Mouse (Mus musculus) myocyte (in vitro differentiated cells): ENCODE data around the gene Kansl1l. TPM values are rescaled to one million over a fixed set of nuclear protein-coding genes. Genes with fewer than 3 reads are reported as not detected.

Experiments used
- H3K27me3 ChIP-seq: one replicate; pipeline ENCODE4 v1.6.1; 2011; ENCODE audit not compliant: control insufficient read depth, insufficient read depth, insufficient read length
- H3K36me3 ChIP-seq: one replicate; pipeline ENCODE4 v1.6.1; 2011; ENCODE audit not compliant: control insufficient read depth, insufficient read depth
- H3K4me2 ChIP-seq: one replicate; pipeline ENCODE4 v1.6.1; 2011; ENCODE audit warnings: low read depth, control low read depth
- H3K4me3 ChIP-seq: one replicate; pipeline ENCODE4 v1.5.1; 2011; ENCODE audit warnings: mild to moderate bottlenecking, control low read depth, moderate library complexity
- H3K79me2 ChIP-seq: one replicate; pipeline ENCODE4 v1.6.1; 2011; ENCODE audit not compliant: control insufficient read depth, insufficient read depth
- H3ac ChIP-seq: one replicate; pipeline ENCODE4 v1.6.1; 2011; ENCODE audit not compliant: control insufficient read depth, insufficient read length
- CEBPB ChIP-seq: IDR thresholded peaks from 2 replicates; pipeline ENCODE4 v1.6.1; 2011; ENCODE audit warnings: mild to moderate bottlenecking, moderate library complexity; ENCODE audit not compliant: poor library complexity, insufficient read depth, severe bottlenecking
- E2F4 ChIP-seq: IDR thresholded peaks from one replicate; pipeline ENCODE4 v1.6.1; 2011; ENCODE audit warnings: mild to moderate bottlenecking, control low read depth, moderate library complexity; ENCODE audit not compliant: insufficient read depth
- MAX ChIP-seq: IDR thresholded peaks from one replicate; pipeline ENCODE4 v1.6.1; 2011; ENCODE audit warnings: low read depth, mild to moderate bottlenecking, control low read depth
- MYOD1 ChIP-seq, 3 experiments: IDR thresholded peaks; one replicate each; pipeline ENCODE4 v1.6.1; 2011; ENCODE audit warnings: control low read depth in 2 of 3, low read depth in 2 of 3, mild to moderate bottlenecking in 2 of 3, moderate library complexity in 1 of 3; ENCODE audit not compliant: insufficient read length in 2 of 3, control insufficient read depth in 1 of 3
- MYOG ChIP-seq, 3 experiments: IDR thresholded peaks; one replicate each; pipeline ENCODE4 v1.6.1; 2011; ENCODE audit warnings: control low read depth in 2 of 3, low read depth in 2 of 3, mild to moderate bottlenecking in 2 of 3; ENCODE audit not compliant: insufficient read length in 2 of 3, control insufficient read depth in 1 of 3, insufficient read depth in 1 of 3
- POLR2A ChIP-seq: IDR thresholded peaks from one replicate; pipeline ENCODE4 v1.6.1; 2011; ENCODE audit warnings: low read depth, mild to moderate bottlenecking, control low read depth, moderate library complexity; ENCODE audit not compliant: insufficient read length
- POLR2AphosphoS2 ChIP-seq: IDR thresholded peaks from one replicate; pipeline ENCODE4 v1.6.1; 2011; ENCODE audit warnings: low read depth, control low read depth; ENCODE audit not compliant: insufficient read length
- REST ChIP-seq: IDR thresholded peaks from one replicate; pipeline ENCODE4 v1.6.1; 2011; ENCODE audit warnings: mild to moderate bottlenecking, control low read depth, moderate library complexity; ENCODE audit not compliant: insufficient read depth, insufficient read length
- SRF ChIP-seq: IDR thresholded peaks from one replicate; pipeline ENCODE4 v1.6.1; 2011; ENCODE audit warnings: low read depth; ENCODE audit not compliant: control insufficient read depth, insufficient read length
- TCF12 ChIP-seq: IDR thresholded peaks from one replicate; pipeline ENCODE4 v1.6.1; 2011; ENCODE audit warnings: mild to moderate bottlenecking, control low read depth; ENCODE audit not compliant: poor library complexity, insufficient read depth, severe bottlenecking
- TCF3 ChIP-seq: IDR thresholded peaks from one replicate; pipeline ENCODE4 v1.6.1; 2011; ENCODE audit warnings: low read depth, control low read depth; ENCODE audit not compliant: insufficient read length
- USF1 ChIP-seq: IDR thresholded peaks from one replicate; pipeline ENCODE4 v1.6.1; 2011; ENCODE audit warnings: low read depth, mild to moderate bottlenecking, control low read depth, moderate library complexity
- polyA plus RNA-seq: library from polyadenylated mRNA; unstranded; fragments of >200 nt; fragmentation: generic; extraction: Trizol; gene quantifications from one replicate; pipeline ENCODE4 v1.2.1, GENCODE M21; 2012; ENCODE audit warnings: missing spikeins

The Kansl1l gene
- polyA plus RNA-seq, 1 experiment: 4.4 TPM

- no peaks in the 10 kb centered on the region for H3K36me3 ChIP-seq
- no peak overlapping the region for H3ac ChIP-seq
- H3K27me3 ChIP-seq: no peaks in the 10 kb centered on the region
- TF ChIP-seq MYOD1 (IDR thresholded peaks at IDR 0.05; ENCODE audit: control insufficient read depth in 1 of 3, insufficient read length in 2 of 3, low read depth in 2 of 3) (no peak), POLR2A (no peak), MAX (no peak), SRF (no peak), TCF12 (no peak), REST (no peak), TCF3 (no peak), MYOG (IDR thresholded peaks at IDR 0.05; ENCODE audit: control insufficient read depth in 1 of 3, insufficient read depth in 1 of 3, insufficient read length in 2 of 3, low read depth in 2 of 3) (no peak), POLR2AphosphoS2 (no peak), USF1 (no peak)
- H3K79me2 ChIP-seq: peaks cover 4% of the 10 kb centered on the region
- no peak overlapping the region for H3K4me3 ChIP-seq
- no peak overlapping the region for H3K4me2 ChIP-seq
These were observed 2.9 kb upstream of the Kansl1l start for GRCm38 (mm10) chr1:66820241-66820640.

GRCm38 (mm10) chr1:66817865-66818315, 528 bp upstream of the Kansl1l start:
- Histone ChIP-seq H3K27me3 (no peaks in the 10 kb centered on the region), H3K4me2 (peak overlapping the region; percentile 94), H3ac (peak overlapping the region; percentile 56), H3K4me3 (peak overlapping the region; percentile 87), H3K36me3 (no peaks in the 10 kb centered on the region), H3K79me2 (peaks cover 28% of the 10 kb centered on the region)
- peak in 1 of 3 experiments; percentile 23 for TF ChIP-seq MYOD1 (IDR thresholded peaks at IDR 0.05; ENCODE audit: control insufficient read depth in 1 of 3, insufficient read length in 2 of 3, low read depth in 2 of 3)
- TF ChIP-seq POLR2AphosphoS2: no peak

DNA sequence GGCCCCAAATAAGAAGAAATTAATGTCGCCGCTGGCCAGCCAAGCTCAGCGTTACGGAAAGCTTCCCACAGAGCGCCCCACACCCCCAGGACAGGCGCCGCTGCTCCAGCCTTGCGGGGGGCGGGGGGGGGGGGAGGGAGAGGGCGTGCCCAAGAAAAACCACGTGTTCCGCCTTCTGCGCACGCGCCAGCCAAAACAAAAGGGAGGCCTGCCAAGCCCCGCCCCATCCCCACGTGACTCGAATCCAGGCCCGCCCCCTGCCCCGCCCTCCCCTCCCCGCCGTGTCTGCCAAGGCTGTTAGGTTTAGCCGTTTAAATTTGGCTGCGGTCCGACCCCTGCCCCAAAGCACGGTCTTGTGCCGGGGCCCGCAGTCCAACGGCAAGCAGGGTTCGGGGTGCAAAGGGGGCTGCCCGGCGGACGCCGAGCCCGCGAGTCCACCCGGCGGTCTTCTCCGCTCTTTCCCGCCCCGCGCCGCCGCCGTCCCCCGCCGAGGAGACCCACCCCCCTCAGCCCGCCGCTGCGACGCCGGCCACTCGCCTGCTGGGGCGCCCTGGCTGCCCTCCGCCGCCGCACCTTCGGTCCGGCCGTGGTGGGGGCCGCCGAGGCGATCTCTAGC, 417 bp downstream of the Kansl1l start:
- H3K36me3 ChIP-seq: no peaks in the 10 kb centered on the region

DNA sequence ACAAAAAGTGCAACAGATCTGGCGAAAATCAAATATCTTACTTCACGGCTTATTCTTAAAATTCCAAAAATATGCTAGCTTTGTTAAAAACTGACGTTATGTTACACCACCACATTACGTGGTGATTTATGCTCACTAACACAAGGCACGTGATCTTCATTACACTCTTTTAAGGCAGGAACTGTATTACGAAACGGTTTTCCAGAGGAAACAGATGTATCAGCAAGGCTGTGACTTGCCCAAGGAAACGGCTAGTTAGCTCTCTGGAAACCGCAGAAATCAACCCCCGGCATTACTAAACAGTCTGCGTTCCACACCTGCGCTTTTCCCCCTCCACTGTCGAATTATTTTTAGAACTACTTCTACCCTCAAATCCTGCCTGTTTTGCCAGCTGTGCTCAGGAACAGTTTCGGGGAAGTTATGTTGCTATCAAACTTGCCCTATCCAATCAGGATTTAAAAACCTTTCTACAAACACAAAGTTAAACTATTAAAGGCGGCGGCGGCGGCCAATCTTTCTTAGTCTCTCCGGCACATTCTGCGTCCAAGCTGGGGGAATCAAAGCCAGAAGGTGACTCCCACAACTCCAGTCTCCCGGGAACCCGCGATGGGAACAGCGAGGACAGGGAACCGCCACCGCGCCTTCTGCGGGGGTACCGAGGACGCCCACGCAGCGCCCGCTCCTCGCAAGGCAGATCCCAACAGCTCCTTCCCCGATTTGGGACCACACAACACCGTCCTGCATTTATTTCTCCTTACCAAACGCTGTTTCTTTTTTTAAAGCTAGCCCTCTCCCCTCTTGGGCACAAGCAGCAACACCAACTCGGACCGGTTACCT, 1.2 kb downstream of the Kansl1l start:
- Histone ChIP-seq H3ac (peak overlapping the region; percentile 56), H3K27me3 (no peaks in the 10 kb centered on the region), H3K4me2 (peak overlapping the region; percentile 80), H3K36me3 (no peaks in the 10 kb centered on the region), H3K79me2 (peaks cover 45% of the 10 kb centered on the region), H3K4me3 (peak overlapping the region; percentile 87)
- TF ChIP-seq SRF (no peak), MYOD1 (IDR thresholded peaks at IDR 0.05; ENCODE audit: control insufficient read depth in 1 of 3, insufficient read length in 2 of 3, low read depth in 2 of 3) (peak; percentile 31 to 72 (median 38)), MAX (no peak), MYOG (IDR thresholded peaks at IDR 0.05; ENCODE audit: control insufficient read depth in 1 of 3, insufficient read depth in 1 of 3, insufficient read length in 2 of 3, low read depth in 2 of 3) (peak in 1 of 3 experiments; percentile 67), USF1 (peak; percentile 96), POLR2AphosphoS2 (peak; percentile 44), TCF12 (peak; percentile 80)

More for the DNA sequence above, 417 bp downstream of the Kansl1l start:
- Histone ChIP-seq H3K79me2 (peaks cover 37% of the 10 kb centered on the region), H3ac (peak overlapping the region; percentile 56), H3K4me3 (peak overlapping the region; percentile 87), H3K27me3 (no peaks in the 10 kb centered on the region), H3K4me2 (peak overlapping the region; percentile 80)
- TF ChIP-seq POLR2A: peak; percentile 41
- peak; percentile 66 for TF ChIP-seq USF1
- peak; percentile 74 for TF ChIP-seq POLR2AphosphoS2
- TF ChIP-seq SRF: no peak

DNA sequence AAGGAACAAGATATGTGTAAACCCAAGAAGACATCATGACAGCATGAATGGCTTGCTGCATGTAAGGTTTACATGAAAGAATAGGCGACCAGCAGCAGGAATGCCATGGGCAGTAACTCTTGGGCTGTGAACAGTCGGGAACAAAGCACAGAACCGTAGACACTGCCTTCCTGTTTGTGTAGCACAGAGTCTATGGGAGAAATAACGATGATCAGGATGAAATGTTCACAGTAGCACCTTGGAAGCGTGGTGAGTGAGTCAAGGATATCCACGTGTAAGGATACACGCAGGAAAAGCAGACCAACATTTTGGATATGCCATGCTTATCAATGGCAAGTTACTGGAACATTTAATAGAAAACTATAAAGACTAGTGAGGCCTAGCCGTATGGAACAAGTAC, 2.6 kb downstream of the Kansl1l start:
- Histone ChIP-seq H3K4me3 (peak overlapping the region; percentile 87), H3K36me3 (no peaks in the 10 kb centered on the region), H3K27me3 (no peaks in the 10 kb centered on the region), H3K4me2 (peak overlapping the region; percentile 80), H3K79me2 (peaks cover 59% of the 10 kb centered on the region), H3ac (no peak overlapping the region)
- no peak for TF ChIP-seq MAX
- TF ChIP-seq REST: no peak
- no peak for TF ChIP-seq MYOG (IDR thresholded peaks at IDR 0.05; ENCODE audit: control insufficient read depth in 1 of 3, insufficient read depth in 1 of 3, insufficient read length in 2 of 3, low read depth in 2 of 3)
- no peak for TF ChIP-seq MYOD1 (IDR thresholded peaks at IDR 0.05; ENCODE audit: control insufficient read depth in 1 of 3, insufficient read length in 2 of 3, low read depth in 2 of 3)
- TF ChIP-seq POLR2A: no peak
- TF ChIP-seq CEBPB: no peak
- TF ChIP-seq TCF12: no peak
- no peak for TF ChIP-seq E2F4
